Mouse (Mus musculus): Measurements from ENCODE around the gene Dynll2. TPM values are rescaled to one million over a fixed set of nuclear protein-coding genes. Genes with fewer than 3 reads are reported as not detected.

Gene Dynll2
- polyA plus RNA-seq (2012; rRNA removed), result 143 and 238 TPM in 2 replicates

GRCm38 (mm10) chr11:87986831-87987793 is at the start of gene Dynll2:
Gene Dynll2, minus strand, starts transcription at chr11:87987533.

Other genes starting within 250 kb of the Dynll2 start
- 113 and 163 TPM in 2 replicates for gene Supt4a, start 250.0 kb downstream of the Dynll2 start, polyA plus RNA-seq (2012; rRNA removed)
- 27.5 and 56.0 TPM in 2 replicates for gene Tspoap1, start 227.0 kb downstream of the Dynll2 start, polyA plus RNA-seq (2012; rRNA removed)
- gene Mpo, start 194.0 kb downstream of the Dynll2 start, polyA plus RNA-seq (2012; rRNA removed), result 4.9 and 5.0 TPM in 2 replicates
- gene Lpo, start 159.2 kb downstream of the Dynll2 start, polyA plus RNA-seq (2012; rRNA removed), result 0.26 and 0.28 TPM in 2 replicates
- gene Mks1, start 134.3 kb downstream of the Dynll2 start, polyA plus RNA-seq (2012; rRNA removed), result 24.2 and 24.6 TPM in 2 replicates
- gene Epx, start 112.0 kb downstream of the Dynll2 start, polyA plus RNA-seq (2012; rRNA removed), result 0.35 and 0.50 TPM in 2 replicates
- gene Olfr462, start 95.3 kb downstream of the Dynll2 start, polyA plus RNA-seq (2012; rRNA removed), result not detected in 2 replicates
- not detected in 2 replicates for gene Olfr463, start 90.1 kb downstream of the Dynll2 start, polyA plus RNA-seq (2012; rRNA removed)
- 0.02 TPM in 1 of 2 replicates, not detected in the other for gene Olfr464, start 66.6 kb downstream of the Dynll2 start, polyA plus RNA-seq (2012; rRNA removed)
- 701 and 860 TPM in 2 replicates for gene Srsf1, start 59.8 kb upstream of the Dynll2 start, polyA plus RNA-seq (2012; rRNA removed)
- gene Vezf1, start 80.7 kb upstream of the Dynll2 start, polyA plus RNA-seq (2012; rRNA removed), result 34.1 and 59.4 TPM in 2 replicates
- 37.6 and 46.6 TPM in 2 replicates for gene Cuedc1, start 110.5 kb upstream of the Dynll2 start, polyA plus RNA-seq (2012; rRNA removed)
- 92.2 and 103 TPM in 2 replicates for gene Mrps23, start 216.9 kb upstream of the Dynll2 start, polyA plus RNA-seq (2012; rRNA removed)